Mouse (Mus musculus) cerebral cortex, adult 2 months (tissue): ENCODE data around the gene Dcaf11.

Source experiments
- WGBS: fragments of 180-500 bp; shearing (Covaris S2); methylation state at CpG from one replicate; pipeline ENCODE4 v1.1.7; 2018; 5-methylcytosine and 5-hydroxymethylcytosine counted together

Dcaf11 gene

DNA sequence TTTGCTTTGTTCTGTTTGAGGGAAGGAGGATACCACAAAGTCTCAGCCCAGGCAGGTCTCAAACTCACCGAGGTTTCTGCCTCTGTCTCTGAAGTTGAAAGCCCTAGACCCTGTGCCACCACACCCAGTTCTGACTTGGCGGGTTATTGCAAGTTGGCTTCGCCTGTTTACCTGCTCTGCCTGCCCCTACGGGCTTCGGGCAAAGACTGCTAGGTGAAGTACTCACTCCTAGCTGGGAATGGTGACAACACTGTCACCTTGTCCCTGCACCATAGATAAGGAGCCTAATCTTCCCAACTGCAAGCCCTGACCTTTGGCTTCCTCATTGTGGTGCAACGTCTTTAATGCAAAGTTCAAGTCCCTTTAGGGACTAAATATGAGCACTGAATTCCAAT lies 25.8 kb downstream of the Dcaf11 start:
- WGBS: 76% methylated on average over 6 of the region's 6 CpGs

DNA sequence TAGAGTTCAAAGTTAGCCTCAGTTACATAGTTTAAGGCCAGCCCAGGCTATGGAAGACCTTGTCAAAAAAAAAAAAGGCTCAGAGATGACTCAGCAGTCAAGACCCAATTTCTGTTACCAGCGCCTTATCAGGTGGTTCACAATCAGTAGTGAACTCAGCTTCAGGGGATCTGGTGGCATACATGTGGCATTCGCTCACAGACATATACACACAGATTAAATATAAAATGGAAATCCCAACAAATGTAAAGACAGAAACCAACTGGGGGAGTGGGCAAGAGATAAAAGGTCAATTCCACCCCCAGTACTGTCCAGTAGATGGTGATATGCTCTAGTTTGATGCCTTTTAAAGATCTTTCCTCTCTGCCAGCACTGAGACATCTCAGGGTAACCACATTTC lies 26.3 kb downstream of the Dcaf11 start:
- WGBS: 99% methylated on average over 2 of the region's 2 CpGs

DNA sequence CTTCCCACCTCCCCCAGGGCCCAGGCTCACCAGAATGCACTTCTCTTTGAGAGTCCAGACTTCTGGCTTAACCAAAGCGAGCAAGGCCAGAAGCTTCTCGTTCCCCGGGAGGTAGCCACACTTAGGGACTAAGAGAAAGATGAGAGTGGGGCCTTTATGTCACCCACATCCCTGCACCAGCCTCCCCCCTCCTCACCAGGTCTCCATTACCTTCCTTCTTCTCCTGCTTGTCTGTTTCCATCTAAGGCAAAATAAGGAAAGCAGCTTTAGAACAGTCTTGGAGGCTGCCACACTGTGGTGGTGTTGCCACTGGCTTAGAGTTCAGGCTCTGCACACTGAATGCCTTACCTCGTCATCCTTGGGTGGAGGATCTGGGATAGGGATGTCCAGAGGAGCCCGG lies 29.5 kb downstream of the Dcaf11 start:
- 90% methylated on average over 5 of the region's 5 CpGs for WGBS

DNA sequence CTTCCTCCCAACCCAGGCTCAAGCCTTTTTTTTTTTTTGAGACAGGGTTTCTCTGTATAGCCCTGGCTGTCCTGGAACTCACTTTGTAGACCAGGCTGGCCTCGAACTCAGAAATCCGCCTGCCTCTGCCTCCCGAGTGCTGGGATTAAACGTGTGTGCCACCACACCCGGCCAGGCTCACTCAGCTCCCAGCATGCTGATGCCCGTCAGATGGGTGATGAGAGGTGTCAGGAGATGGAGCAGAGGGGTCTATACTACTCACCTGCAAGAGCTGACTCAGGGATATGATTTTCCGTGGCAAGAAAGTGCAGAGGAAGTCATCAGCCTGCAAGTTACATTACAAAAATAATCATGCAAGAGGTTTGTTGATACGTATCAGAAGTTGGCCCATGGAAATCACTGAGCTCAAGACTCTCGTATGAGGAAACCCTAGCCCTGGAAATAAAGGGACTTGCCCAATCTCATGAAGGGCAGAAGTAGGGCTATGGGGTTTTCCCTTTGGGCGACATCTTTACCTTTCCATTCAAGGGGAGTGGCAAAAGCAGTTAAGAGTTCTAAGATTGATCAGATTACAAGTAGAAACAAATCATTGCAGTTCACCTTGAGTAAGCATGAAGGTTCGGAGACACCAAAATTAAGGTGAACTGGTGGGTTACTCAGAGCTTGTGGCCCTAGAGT lies 30.1 kb downstream of the Dcaf11 start:
- 87% methylated on average over 11 of the region's 11 CpGs for WGBS

DNA sequence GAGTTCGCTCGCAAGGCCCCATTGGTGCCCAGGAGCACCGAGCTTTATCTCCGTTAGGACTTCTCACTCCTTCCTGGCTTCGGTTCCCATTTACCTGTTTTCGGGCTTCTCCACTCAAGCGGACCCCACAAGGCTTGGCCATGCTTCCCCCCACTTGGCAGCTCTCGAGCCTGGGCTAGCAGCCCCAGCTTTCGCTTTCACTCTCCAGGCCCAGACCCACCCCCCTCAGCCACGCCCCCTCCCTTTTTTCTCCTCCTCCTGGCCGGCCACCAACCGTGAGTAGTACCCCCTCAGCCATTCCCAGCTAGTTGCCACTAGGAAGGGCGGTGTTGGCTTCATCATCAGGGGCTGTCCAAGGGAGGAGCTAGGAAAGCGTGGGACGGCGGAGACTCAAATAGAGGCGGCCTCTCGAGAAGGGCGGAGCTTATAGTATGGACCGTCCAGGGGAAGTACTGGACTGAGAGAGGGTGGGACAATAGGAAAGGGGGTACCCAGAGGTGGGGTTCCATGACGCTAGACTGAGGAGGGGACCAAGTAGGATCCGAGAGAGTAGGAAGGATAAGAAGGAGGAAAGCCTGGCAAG lies 31.0 kb downstream of the Dcaf11 start, which contains the start of gene Psme2:
Gene Psme2 (minus strand): TSS at position 366 of the 583 bp plus-strand sequence.
- WGBS: under 1% methylated on average over 22 of the region's 22 CpGs

DNA sequence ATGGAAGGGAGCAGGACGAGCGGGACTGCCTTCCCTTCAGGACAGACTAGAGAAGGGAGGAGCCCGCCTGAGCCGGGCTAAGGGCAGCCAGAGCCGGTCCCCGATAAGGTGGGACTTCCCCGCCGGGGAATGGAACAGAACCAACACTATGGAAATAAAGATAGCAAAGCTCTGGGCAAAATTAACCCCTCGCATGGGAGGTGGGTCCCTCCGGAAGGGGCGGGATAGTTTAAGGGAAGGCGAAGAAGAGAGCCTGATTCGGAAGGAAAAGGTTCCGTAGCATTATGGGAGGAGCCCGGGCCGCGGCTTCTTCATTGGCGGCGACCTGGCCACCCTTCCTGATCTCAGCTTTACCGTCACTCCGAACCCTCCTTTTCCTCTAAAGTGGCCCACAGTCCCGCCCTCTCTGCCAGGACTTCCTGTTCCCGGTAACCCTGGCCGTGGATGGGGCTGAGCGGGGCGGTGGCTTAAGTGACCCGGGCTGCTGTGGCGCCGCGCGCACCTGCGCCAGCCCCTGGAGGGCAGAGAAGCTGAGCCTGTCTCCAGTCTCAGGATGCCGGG lies 31.6 kb downstream of the Dcaf11 start, which contains the start of gene Rnf31:
Gene Rnf31 (plus strand): TSS at position 378 of the 561 bp plus-strand sequence.
- under 1% methylated on average over 33 of the region's 33 CpGs for WGBS

DNA sequence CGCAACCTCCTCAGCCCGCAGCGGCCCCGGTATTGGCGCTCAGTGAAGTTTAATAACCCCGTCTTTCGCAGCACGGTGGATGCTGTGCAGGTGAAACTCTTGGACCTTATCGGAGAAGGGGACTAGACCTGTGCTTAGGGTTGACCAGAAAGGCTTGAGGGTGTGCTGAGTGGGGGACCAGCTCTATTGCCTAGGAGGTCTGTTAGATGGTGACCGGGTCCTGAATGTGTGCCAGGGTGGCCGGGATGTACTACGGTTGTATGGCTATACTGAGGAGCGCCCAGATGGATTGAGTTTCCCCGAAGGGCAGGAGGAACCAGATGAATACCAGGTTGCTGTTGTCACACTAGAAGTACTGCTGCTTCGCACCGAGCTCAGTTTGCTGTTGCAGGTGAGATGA lies 32.4 kb downstream of the Dcaf11 start:
- 3% methylated on average over 16 of the region's 16 CpGs for WGBS

DNA sequence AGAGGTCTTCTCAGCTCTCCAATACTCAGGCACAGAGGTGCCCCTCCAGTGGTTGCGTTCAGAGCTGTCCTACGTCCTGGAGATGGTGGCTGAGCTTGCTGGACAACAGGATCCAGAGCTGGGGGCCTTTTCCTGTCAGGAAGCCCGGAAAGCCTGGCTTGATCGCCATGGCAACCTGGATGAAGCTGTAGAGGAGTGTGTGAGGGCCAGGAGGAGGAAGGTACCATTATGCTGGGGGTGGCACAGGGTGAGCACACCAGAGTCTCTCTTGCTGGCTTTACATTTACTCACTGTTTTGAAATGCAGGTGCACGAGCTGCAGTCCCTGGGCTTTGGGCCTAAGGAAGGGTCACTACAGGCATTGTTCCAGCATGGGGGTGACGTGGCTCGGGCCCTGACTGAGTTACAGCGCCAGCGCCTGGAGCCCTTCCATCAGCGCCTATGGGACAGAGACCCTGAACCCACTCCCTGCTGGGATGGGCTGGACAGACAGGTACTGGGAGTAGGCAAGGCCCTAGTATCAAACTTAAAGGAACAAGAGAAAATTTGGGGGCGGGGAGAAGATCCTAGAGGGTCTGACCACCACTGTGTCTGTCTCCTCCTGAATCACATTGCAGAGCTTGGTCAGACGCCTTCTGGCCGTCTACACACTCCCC lies 36.4 kb downstream of the Dcaf11 start:
- WGBS: 68% methylated on average over 13 of the region's 13 CpGs

DNA sequence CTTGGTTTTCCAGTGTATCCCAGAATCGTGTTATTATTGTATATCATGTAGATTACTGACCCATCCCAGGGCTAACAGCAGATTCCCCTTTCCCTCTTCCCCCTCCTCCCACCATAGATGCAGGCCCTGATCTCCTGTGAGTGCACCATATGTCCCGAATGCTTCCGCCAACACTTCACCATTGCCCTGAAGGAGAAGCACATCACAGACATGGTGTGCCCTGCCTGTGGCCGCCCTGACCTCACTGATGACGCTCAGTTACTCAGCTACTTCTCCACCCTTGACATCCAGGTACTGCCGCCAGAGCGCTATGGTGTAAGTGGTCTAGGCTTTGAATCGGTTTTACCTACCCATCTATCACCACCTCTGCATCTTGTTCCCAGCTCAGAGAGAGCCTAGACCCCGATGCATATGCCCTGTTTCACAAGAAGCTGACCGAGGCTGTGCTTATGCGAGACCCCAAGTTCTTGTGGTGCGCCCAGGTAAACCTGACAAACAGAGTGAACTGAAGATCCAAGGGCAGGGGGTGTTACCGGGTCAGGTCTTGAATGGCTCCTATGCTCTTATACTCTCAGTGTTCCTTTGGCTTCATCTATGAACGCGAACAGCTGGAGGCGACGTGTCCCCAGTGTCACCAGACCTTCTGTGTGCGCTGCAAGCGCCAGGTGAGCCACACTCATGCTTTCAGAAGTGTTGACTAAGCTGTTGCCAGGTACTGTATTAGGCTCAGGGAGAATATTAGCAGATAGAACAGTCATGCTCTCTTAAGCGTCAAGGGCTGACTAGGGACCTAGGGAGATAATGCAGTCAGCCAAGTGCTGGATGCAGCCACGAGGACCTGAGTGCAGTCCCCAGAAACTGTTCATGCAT lies 39.0 kb downstream of the Dcaf11 start:
- WGBS: 96% methylated on average over 21 of the region's 21 CpGs

DNA sequence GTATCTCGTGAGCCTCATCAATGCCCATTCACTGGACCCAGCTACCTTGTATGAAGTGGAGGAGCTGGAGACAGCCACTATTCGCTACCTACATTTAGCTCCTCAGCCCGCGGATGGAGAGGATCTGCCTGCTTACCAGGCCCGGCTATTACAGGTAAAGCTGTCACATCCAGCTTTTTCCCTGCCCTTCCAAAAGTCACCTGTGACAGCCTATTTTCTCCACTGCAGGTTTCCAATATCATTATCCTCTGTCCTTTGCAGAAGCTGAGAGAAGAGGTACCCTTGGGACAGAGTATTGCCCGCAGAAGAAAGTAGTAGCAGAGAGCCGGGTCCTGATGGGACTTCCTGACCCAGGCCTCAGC lies 43.4 kb downstream of the Dcaf11 start, which contains the start of gene Irf9:
Gene Irf9 (plus strand): TSS at position 301 of the 362 bp plus-strand sequence.
- WGBS: 88% methylated on average over 7 of the region's 7 CpGs

DNA sequence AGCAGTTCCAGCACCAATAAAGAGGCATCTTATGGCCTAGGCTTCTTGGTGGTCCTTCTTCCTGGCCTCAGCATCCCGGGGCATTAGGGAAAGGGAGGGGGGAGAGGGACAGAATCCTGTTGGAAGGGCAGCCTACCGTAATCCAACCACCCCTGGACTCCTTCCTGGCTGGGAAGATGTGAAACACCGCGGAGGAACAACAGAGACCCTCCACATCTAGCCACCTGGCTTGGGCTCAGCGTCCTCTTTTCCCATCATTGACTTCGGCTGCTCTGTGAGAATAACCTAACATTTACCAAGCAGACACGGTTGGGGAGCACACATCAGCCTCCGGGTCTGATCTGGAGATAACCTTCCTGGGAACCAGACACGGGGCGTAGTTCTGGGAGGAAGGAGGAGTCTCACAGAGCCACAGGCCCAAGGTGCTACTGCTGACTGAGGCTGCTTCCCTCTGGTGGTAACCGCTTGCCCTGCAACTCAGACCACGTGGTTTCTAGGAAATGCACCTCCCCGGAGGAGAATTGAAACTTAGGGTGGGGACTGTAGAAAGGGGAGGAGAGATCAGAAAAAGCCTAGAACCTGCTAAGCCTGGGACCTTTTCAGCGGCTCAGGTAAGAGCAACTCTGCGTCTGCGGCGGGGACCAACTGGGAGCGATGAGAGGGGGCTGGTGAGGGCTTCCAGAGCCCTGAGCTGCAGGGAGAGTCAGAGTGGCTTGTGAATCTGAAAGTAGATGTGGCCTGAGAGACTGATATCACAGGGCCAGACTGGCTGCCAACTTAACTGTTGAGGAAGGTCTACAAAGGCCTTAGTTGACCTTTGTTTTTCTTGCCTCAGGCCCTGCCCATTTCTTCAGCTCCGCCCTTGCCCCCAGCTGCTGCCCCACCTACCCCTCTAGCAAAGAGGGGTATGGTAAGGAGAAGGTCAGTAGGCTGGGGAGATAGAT lies 44.1 kb downstream of the Dcaf11 start:
- WGBS: 19% methylated on average over 19 of the region's 19 CpGs

DNA sequence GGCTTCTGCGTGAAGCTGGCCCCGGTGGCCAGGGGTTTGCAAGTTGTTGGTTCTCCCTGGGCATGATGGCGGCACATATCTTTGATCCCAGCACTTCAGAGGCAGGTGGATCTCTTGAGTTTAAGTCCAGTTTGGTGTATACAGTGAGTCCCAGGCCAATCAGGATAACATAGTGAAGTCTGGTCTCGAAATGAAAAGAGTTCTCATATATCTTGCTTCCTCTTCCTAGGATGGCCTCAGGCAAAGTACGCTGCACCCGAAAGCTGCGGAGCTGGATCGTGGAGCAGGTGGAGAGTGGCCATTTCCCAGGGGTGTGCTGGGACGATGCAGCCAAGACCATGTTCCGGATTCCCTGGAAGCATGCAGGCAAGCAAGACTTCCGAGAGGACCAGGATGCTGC lies 45.0 kb downstream of the Dcaf11 start:
- 93% methylated on average over 11 of the region's 11 CpGs for WGBS

DNA sequence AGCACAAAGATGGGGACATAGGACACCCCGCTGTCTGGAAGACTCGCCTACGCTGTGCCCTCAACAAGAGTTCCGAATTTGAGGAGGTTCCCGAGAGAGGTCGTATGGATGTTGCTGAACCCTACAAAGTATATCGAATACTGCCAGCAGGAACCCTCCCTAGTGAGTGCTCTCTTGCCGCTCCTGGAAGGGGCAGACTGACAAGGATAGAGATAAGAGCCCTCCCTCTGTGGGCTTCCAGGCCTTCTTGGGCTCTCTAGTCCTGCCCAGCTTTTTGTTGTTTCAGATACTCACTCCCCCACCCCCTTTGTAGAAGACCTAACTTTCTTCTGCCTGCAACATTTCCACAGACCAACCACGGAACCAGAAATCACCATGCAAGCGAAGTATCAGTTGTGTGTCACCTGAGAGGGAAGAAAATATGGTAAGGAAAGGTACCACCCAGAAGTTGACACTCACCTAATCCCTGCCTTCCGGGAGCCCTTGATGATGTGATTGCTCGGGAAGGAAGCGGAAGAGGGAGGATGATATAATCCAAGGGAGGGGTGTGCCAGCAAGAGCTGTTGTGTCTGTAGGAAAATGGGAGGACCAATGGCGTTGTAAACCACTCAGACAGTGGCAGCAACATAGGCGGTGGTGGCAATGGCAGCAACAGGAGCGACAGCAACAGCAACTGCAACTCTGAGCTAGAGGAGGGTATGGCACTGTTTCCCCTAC lies 46.1 kb downstream of the Dcaf11 start:
- WGBS: 95% methylated on average over 16 of the region's 16 CpGs

DNA sequence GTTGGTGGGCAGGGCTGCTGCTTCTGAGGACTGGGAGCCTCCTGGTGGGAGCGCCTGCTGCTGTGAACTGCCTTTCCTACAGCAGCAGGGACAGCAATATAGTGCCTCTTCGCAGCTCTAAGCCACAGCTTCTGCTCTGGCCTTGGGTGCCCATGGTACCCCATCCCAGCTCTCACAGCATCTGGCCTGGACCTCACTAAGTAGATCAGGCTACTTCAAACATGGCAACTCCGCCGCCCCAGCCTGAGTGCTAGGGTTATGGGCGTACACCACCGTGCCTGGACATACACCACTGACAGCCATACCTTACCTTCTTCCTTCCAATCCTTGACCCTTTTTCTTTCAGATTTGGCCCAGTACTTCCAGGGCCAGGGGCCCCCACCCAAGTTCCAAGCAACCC lies 48.5 kb downstream of the Dcaf11 start:
- WGBS: 95% methylated on average over 6 of the region's 6 CpGs

DNA sequence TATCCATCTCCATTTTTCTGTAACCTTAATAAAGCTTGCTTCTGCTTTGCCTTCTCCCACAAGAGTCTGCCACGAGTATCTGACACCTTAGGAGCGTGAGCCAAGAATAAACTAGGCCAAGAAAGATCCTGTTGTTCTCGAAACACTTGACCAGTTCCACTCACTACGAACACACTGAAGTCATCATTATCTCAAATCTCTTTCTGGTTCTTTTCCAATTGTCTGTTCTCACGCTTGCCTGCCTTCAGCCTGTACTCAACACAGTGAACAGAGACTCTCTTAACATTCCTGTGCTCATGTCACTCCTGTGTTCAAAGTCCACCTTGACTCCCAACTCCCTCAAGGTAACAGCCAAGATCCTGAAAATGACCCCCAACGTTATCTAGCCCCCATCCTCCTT lies 53.5 kb downstream of the Dcaf11 start:
- 54% methylated on average over 6 of the region's 6 CpGs for WGBS

DNA sequence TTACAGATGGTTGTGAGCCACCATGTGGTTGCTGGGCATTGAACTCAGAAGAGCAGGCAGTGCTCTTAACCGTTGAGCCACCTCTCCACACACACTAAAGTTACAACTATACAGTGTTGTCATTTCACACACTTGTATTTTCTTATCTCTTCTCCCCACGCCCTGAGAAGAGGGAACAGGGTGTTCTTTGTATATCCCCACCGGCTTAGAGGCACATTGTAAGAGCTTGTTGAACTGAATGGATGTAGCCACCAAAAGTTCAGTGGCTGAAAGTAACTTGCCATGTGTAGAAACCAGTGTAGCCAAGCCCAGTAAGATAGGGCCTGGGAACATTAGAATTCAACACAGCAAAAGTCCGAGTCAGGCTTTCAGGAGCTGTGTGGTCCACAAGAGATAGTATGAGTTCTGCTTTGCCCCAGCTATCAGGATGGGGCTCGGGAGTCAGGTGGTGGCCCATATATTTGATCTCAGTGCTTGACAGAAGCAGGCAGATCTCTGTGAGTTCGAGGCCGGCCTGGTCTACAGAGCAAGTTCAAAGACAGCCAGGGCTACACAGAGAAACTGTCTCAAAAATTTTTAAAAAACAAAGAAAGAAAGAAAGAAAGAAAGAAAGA lies 54.9 kb downstream of the Dcaf11 start:
- 80% methylated on average over 7 of the region's 7 CpGs for WGBS

DNA sequence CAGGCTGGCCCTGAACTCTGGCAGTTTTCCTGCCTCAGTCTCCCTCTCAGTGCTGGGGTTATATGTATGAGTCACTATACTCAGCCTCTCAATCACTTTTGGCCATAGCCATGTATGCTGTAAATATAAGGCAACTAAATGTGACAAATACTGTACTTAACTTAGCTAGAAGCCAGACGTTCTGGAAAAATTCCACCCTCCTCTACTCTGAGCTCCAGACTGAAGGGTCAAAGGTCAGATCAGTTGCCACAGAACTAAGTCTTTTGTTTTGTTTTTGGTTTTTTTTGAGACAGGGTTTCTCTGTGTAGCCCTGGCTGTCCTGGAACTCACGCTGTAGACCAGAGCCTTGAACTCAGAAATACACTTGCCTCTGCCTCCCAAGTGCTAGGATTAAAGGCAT lies 56.1 kb downstream of the Dcaf11 start:
- 74% methylated on average over 2 of the region's 2 CpGs for WGBS

DNA sequence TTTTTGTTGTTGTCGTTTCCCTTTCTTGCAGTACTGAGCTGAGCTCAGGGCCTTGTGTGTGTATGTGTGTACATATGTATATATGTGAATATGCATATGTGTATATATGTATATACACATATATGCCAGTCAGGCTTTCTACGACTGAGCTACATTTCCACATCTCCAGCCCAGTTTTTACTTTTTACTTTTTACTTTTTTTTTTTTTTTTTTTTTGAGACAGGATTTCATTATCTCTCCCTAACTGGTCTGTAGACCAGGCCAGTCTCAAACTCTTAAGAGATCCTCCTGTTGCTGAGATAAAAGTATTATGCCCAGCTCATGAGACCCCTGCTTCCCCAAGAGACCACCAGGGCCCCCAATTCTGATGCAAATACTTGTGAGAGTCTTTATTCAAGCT lies 57.0 kb downstream of the Dcaf11 start:
- 79% methylated on average over 2 of the region's 2 CpGs for WGBS

DNA sequence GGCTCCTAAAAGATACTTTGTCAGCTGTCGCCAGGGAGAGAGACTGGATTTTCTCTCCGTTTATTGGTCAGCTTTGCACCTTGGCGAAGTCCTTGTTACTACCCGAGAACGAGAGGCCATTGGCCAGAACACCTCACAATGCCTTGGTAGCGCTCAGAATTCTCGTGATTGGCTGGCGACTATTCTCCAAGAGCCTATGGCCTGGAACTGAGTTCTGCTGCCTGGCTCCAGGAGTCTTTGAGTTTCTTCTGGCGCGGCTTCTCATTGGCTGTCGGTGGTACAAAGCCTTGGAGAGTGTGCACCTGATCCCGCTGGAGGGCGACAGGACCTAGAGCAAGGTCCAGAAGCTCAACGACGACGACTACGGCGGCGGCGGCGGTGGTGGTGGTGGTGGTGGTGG lies 58.0 kb downstream of the Dcaf11 start, which contains the start of gene Rec8:
Gene Rec8 (plus strand): TSS at position 216 of the 400 bp plus-strand sequence.
- WGBS: 31% methylated on average over 21 of the region's 21 CpGs
